ENCODE assay signal across 8 mouse cellular contexts in the genomic region with DNA sequence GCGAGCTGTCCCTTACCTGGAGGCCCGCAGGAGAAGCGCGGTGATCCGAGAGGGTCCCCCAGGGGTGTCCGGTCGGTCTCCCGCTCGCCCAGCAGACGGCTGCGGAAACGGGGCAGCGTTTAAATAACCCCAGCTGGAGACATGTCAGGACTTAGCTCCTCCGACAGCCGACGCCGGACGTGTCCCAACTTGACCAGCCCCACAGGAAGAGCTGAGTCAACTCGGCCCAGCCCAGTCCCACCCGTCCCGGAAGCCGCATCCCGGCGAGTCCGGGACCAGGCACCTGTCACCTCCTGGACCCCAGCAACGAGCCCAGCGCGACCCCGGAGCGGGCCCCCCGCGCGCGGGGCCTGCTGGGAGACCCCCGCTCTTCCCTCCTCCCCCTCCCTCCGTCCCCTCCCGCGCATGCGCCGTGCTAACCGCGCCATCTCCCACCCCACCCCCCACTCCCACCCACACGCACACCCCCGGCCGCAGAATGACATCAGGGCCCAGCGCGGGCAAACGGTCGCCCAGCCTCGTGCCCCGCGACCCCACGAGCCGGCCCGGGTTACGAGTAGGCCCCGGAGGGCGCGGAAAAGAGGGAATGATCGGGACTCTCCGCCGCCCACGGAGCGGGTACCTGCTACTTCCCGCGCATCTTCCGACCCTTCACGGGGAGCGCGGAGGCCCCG. TPM values are rescaled to one million over a fixed set of nuclear protein-coding genes. Genes with fewer than 3 reads are reported as not detected.
DNase-seq lines count a peak whose midpoint lies in the region; ATAC-seq and TF ChIP-seq lines count a peak whose summit lies in the region.

No protein-coding gene starts in this region.

- TF ChIP-seq POLR2A in bone marrow, adult 2 months (IDR thresholded peaks at IDR 0.05; ENCODE audit: borderline replicate concordance, control insufficient read depth, low read depth, low read length), result peak; percentile 48; the same call in 1 of the 2 replicates
- TF ChIP-seq POLR2A in myocyte (IDR thresholded peaks at IDR 0.05; ENCODE audit: insufficient read length, low read depth), result peak; percentile 66

- H3K27me3 ChIP-seq in embryonic facial prominence, embryonic 15.5 days, result no peaks in the 10 kb centered on the region
- H3K27me3 ChIP-seq in heart, embryonic 10.5 days (ENCODE audit: insufficient read depth, poor library complexity, severe bottlenecking), result no peaks in the 10 kb centered on the region
- H3K27me3 ChIP-seq in kidney, embryonic 15.5 days, result no peaks in the 10 kb centered on the region
- H3K27me3 ChIP-seq in liver, embryonic 11.5 days (replicated peaks; ENCODE audit: control insufficient read depth, insufficient read depth, low read length), result no peaks in the 10 kb centered on the region
- H3K27me3 ChIP-seq in myocyte (ENCODE audit: control insufficient read depth, insufficient read depth, insufficient read length), result no peaks in the 10 kb centered on the region

- peak overlapping the region; percentile 74 for H3ac ChIP-seq in myocyte (ENCODE audit: control insufficient read depth, insufficient read length)

- no peaks in the 10 kb centered on the region for H3K9me3 ChIP-seq in embryonic facial prominence, embryonic 15.5 days (replicated peaks)
- no peaks in the 10 kb centered on the region for H3K9me3 ChIP-seq in heart, embryonic 10.5 days
- H3K9me3 ChIP-seq in kidney, embryonic 15.5 days (replicated peaks), result no peaks in the 10 kb centered on the region
- H3K9me3 ChIP-seq in liver, embryonic 11.5 days (ENCODE audit: control insufficient read depth, low read length), result no peaks in the 10 kb centered on the region

- WGBS in bone marrow, adult 2 months, result under 1% methylated on average over 60 of the region's 71 CpGs
- under 1% methylated on average over 63 of the region's 71 CpGs for WGBS in embryonic facial prominence, embryonic 15.5 days
- WGBS in heart, embryonic 10.5 days, result under 1% methylated on average over 57 of the region's 71 CpGs
- under 1% methylated on average over 62 of the region's 71 CpGs for WGBS in kidney, embryonic 15.5 days
- WGBS in liver, embryonic 11.5 days, result under 1% methylated on average over 57 of the region's 71 CpGs

- H3K27ac ChIP-seq in bone marrow, adult 2 months (ENCODE audit: control insufficient read depth, insufficient read depth, low read depth, low read length, poor library complexity), result peak overlapping the region; percentile 99
- peak overlapping the region; percentile 97 for H3K27ac ChIP-seq in embryonic facial prominence, embryonic 15.5 days (replicated peaks)
- peak overlapping the region; percentile 100 for H3K27ac ChIP-seq in heart, embryonic 10.5 days
- peak overlapping the region; percentile 98 for H3K27ac ChIP-seq in kidney, embryonic 15.5 days
- peak overlapping the region; percentile 93 for H3K27ac ChIP-seq in liver, embryonic 11.5 days (ENCODE audit: low read depth, low read length)

- ATAC-seq in embryonic facial prominence, embryonic 15.5 days (ENCODE audit: insufficient number of reproducible peaks, low FRiP score, low TSS enrichment, low read depth), result peak; percentile 81
- ATAC-seq in kidney, embryonic 15.5 days (replicated peaks; ENCODE audit: low FRiP score), result peak; percentile 89
- ATAC-seq in liver, embryonic 11.5 days (replicated peaks; ENCODE audit: low FRiP score), result peak; percentile 74

- peaks cover 2% of the 10 kb centered on the region; the same call in 1 of the 2 replicates for H3K4me1 ChIP-seq in bone marrow, adult 2 months (ENCODE audit: control insufficient read depth, insufficient read depth, low read length)
- peaks cover 15% of the 10 kb centered on the region for H3K4me1 ChIP-seq in embryonic facial prominence, embryonic 15.5 days
- peaks cover 17% of the 10 kb centered on the region; the same call in 1 of the 2 replicates for H3K4me1 ChIP-seq in heart, embryonic 10.5 days
- peaks cover 15% of the 10 kb centered on the region for H3K4me1 ChIP-seq in kidney, embryonic 15.5 days
- peaks cover 3% of the 10 kb centered on the region; the same call in 1 of the 2 replicates for H3K4me1 ChIP-seq in liver, embryonic 11.5 days (replicated peaks; ENCODE audit: control insufficient read depth, insufficient read depth, low read length)

- peak overlapping the region; percentile 73 for H3K4me3 ChIP-seq in bone marrow, adult 2 months (replicated peaks; ENCODE audit: control insufficient read depth, low read depth, low read length)
- H3K4me3 ChIP-seq in embryonic facial prominence, embryonic 15.5 days (replicated peaks), result peak overlapping the region; percentile 99
- peak overlapping the region; percentile 92 for H3K4me3 ChIP-seq in heart, embryonic 10.5 days
- peak overlapping the region; percentile 96 for H3K4me3 ChIP-seq in kidney, embryonic 15.5 days (replicated peaks)
- H3K4me3 ChIP-seq in liver, embryonic 11.5 days (ENCODE audit: low read depth, low read length), result peak overlapping the region; percentile 83
- H3K4me3 ChIP-seq in myocyte, result peak overlapping the region; percentile 86

- TF ChIP-seq CTCF in bone marrow, adult 2 months (IDR thresholded peaks at IDR 0.05; ENCODE audit: control insufficient read depth, insufficient read depth, low read length), result no peak

- H3K9ac ChIP-seq in embryonic facial prominence, embryonic 15.5 days, result peak overlapping the region; percentile 99
- H3K9ac ChIP-seq in kidney, embryonic 15.5 days, result peak overlapping the region; percentile 100
- H3K9ac ChIP-seq in liver, embryonic 11.5 days (ENCODE audit: low read depth, low read length), result peak overlapping the region; percentile 96

- H3K36me3 ChIP-seq in embryonic facial prominence, embryonic 15.5 days, result peaks cover 18% of the 10 kb centered on the region
- peaks cover 36% of the 10 kb centered on the region for H3K36me3 ChIP-seq in heart, embryonic 10.5 days
- H3K36me3 ChIP-seq in kidney, embryonic 15.5 days, result peaks cover 33% of the 10 kb centered on the region
- peaks cover 11% of the 10 kb centered on the region for H3K36me3 ChIP-seq in liver, embryonic 11.5 days (ENCODE audit: control insufficient read depth, insufficient read depth, low read length)
- peaks cover 19% of the 10 kb centered on the region for H3K36me3 ChIP-seq in myocyte (ENCODE audit: control insufficient read depth, insufficient read depth)

- peak; percentile 96 for DNase-seq in 416B (ENCODE audit: low read depth)
- DNase-seq in heart, embryonic 10.5 days (ENCODE audit: low spot score), result peak; percentile 94
- DNase-seq in liver, embryonic 11.5 days (ENCODE audit: low spot score), result peak; percentile 85
- peak; percentile 74 to 88 for DNase-seq in spleen, postnatal 4 days (ENCODE audit: low spot score in 2 of 2)

- peak overlapping the region; percentile 59 for H3K4me2 ChIP-seq in embryonic facial prominence, embryonic 15.5 days (replicated peaks)
- H3K4me2 ChIP-seq in kidney, embryonic 15.5 days, result peak overlapping the region; percentile 72
- peak overlapping the region; percentile 89 for H3K4me2 ChIP-seq in liver, embryonic 11.5 days
- H3K4me2 ChIP-seq in myocyte (ENCODE audit: low read depth), result peak overlapping the region; percentile 70

- peaks cover 48% of the 10 kb centered on the region for H3K79me2 ChIP-seq in myocyte (ENCODE audit: control insufficient read depth, insufficient read depth)

TF ChIP-seq in myocyte, 11 proteins besides CTCF, POLR2A, EP300 and RAD21:
- peak; percentile 69 for TF ChIP-seq POLR2AphosphoS2 (IDR thresholded peaks at IDR 0.05; ENCODE audit: insufficient read length, low read depth)
- TF ChIP-seq MYOG (IDR thresholded peaks at IDR 0.05; ENCODE audit: control insufficient read depth in 1 of 3, insufficient read depth in 1 of 3, insufficient read length in 2 of 3, low read depth in 2 of 3), result peak in 1 of 3 experiments; percentile 69
- TF ChIP-seq MYOD1 (IDR thresholded peaks at IDR 0.05; ENCODE audit: control insufficient read depth in 1 of 3, insufficient read length in 2 of 3, low read depth in 2 of 3), result peak in 2 of 3 experiments; percentile 40 to 80
- peak; percentile 42 for TF ChIP-seq SRF (IDR thresholded peaks at IDR 0.05; ENCODE audit: control insufficient read depth, insufficient read length, low read depth)
- TF ChIP-seq CEBPB (IDR thresholded peaks at IDR 0.05; ENCODE audit: insufficient read depth, poor library complexity, severe bottlenecking), result no peak
TF ChIP-seq in myocyte: peak in this region for 4.

RNA-seq across cellular contexts. Expression of a gene that starts 0.5 kb away (rescaled TPM):
- polyA plus RNA-seq in bone marrow, adult 2 months (2011; ENCODE audit: insufficient read depth, insufficient read length, low replicate concordance, missing spikeins), result 19.1 and 55.7 TPM in 2 replicates
- polyA plus RNA-seq in embryonic facial prominence, embryonic 15.5 days (2015; fragmentation: Nextera tagmentation; extraction: Ambion mirVana), result 43.9 and 57.8 TPM in 2 replicates
- 56.4 and 59.3 TPM in 2 replicates for polyA plus RNA-seq in heart, embryonic 10.5 days (2016; fragmentation: Nextera tagmentation; extraction: Ambion mirVana)
- 47.4 and 49.7 TPM in 2 replicates for polyA plus RNA-seq in kidney, embryonic 15.5 days (2015; fragmentation: Nextera tagmentation; extraction: Ambion mirVana)
- 56.0 and 56.7 TPM in 2 replicates for polyA plus RNA-seq in liver, embryonic 11.5 days (2014; fragmentation: Nextera tagmentation; extraction: Ambion mirVana)
- 23.2 TPM for polyA plus RNA-seq in myocyte (2012; fragmentation: generic; extraction: Trizol)

RNA-seq across cellular contexts. Expression of a gene that starts 36.1 kb away (rescaled TPM):
- polyA plus RNA-seq in bone marrow, adult 2 months (2011; ENCODE audit: insufficient read depth, insufficient read length, low replicate concordance, missing spikeins), result 4.3 and 8.3 TPM in 2 replicates
- polyA plus RNA-seq in embryonic facial prominence, embryonic 15.5 days (2015; fragmentation: Nextera tagmentation; extraction: Ambion mirVana), result 20.9 and 22.7 TPM in 2 replicates
- 10.5 and 14.9 TPM in 2 replicates for polyA plus RNA-seq in heart, embryonic 10.5 days (2016; fragmentation: Nextera tagmentation; extraction: Ambion mirVana)
- polyA plus RNA-seq in kidney, embryonic 15.5 days (2015; fragmentation: Nextera tagmentation; extraction: Ambion mirVana), result 14.8 and 15.0 TPM in 2 replicates
- 7.1 and 7.2 TPM in 2 replicates for polyA plus RNA-seq in liver, embryonic 11.5 days (2014; fragmentation: Nextera tagmentation; extraction: Ambion mirVana)
- 9.2 TPM for polyA plus RNA-seq in myocyte (2012; fragmentation: generic; extraction: Trizol)

Comparison
In these comparisons a context has a peak if more than half of its experiments do, and no peak if none do; other contexts are left out.
1. Peak in every context shown above with its lines: DNase-seq, ATAC-seq, H3K4me3 ChIP-seq and H3K27ac ChIP-seq.